Mouse (Mus musculus) hindbrain, embryonic 11.5 days (tissue): ENCODE results near the gene 0610030E20Rik. TPM values are rescaled to one million over a fixed set of nuclear protein-coding genes. Genes with fewer than 3 reads are reported as not detected.

Source experiments
- ATAC-seq: fragments of 200-750 bp; cut with Nextera tagmentation; 2 replicates; pipeline ENCODE4 v1.8.0; 2017; ENCODE audit warnings: mild to moderate bottlenecking, moderate TSS enrichment, moderate library complexity; ENCODE audit not compliant: low FRiP score
- DNase-seq: peaks from one replicate; pipeline ENCODE4 v3.0.0-alpha.2; 2015; ENCODE audit warnings: low spot score
- H3K27ac ChIP-seq: fragments of 300-500 bp; sonication (generic); 2 replicates; pipeline ENCODE4 v1.5.1; 2014; ENCODE audit warnings: mild to moderate bottlenecking, low read depth, low read length
- H3K27me3 ChIP-seq: fragments of 300-500 bp; sonication (generic); 2 replicates; pipeline ENCODE4 v1.6.1; 2014; ENCODE audit warnings: mild to moderate bottlenecking, low read length, moderate library complexity, mixed read lengths; ENCODE audit not compliant: control insufficient read depth, insufficient read depth
- H3K36me3 ChIP-seq: fragments of 300-500 bp; sonication (generic); 2 replicates; pipeline ENCODE4 v1.6.1; 2014; ENCODE audit warnings: mild to moderate bottlenecking, low read length, moderate library complexity, mixed read lengths; ENCODE audit not compliant: control insufficient read depth, insufficient read depth
- H3K4me1 ChIP-seq: fragments of 300-500 bp; sonication (generic); replicated peaks from 2 replicates; pipeline ENCODE4 v1.6.1; 2014; ENCODE audit warnings: low read length, mixed read lengths; ENCODE audit not compliant: control insufficient read depth, insufficient read depth
- H3K4me2 ChIP-seq: fragments of 300-500 bp; sonication (generic); replicated peaks from 2 replicates; pipeline ENCODE4 v1.6.1; 2014; ENCODE audit warnings: mild to moderate bottlenecking, low read depth, low read length
- H3K4me3 ChIP-seq: fragments of 300-500 bp; sonication (generic); 2 replicates; pipeline ENCODE4 v1.5.1; 2014; ENCODE audit warnings: low read depth, low read length
- H3K9ac ChIP-seq: fragments of 300-500 bp; sonication (generic); 2 replicates; pipeline ENCODE4 v1.6.1; 2014; ENCODE audit warnings: low read depth, low read length
- H3K9me3 ChIP-seq: fragments of 300-500 bp; sonication (generic); 2 replicates; pipeline ENCODE4 v1.6.1; 2016; ENCODE audit warnings: low read length; ENCODE audit not compliant: control insufficient read depth
- WGBS: fragments of 180-500 bp; shearing (Covaris S2); extraction: QIAGEN DNeasy Blood & Tissue Kit; methylation state at CpG from one replicate; pipeline ENCODE4 v1.1.7; 2014; 5-methylcytosine and 5-hydroxymethylcytosine counted together
- polyA plus RNA-seq: library from polyadenylated mRNA; unstranded; fragments of >200 nt; fragmentation: Nextera tagmentation; extraction: Ambion mirVana; gene quantifications from 2 replicates; pipeline ENCODE4 v1.2.1, GENCODE M21; 2014

The 0610030E20Rik gene
- polyA plus RNA-seq, 1 experiment from 2014 or later = 28.4 TPM

GRCm38 (mm10) chr6:72355066-72355911 lies 8.2 kb downstream of the 0610030E20Rik start, which contains the start of gene Tmem150a:
Gene Tmem150a, plus strand, starts transcription at chr6:72355447.
- no peaks in the 10 kb centered on the region for H3K27me3 ChIP-seq
- WGBS = under 1% methylated on average over 56 of the region's 71 CpGs
- DNase-seq (peak; percentile 82), ATAC-seq (peak; percentile 89)
- H3K9me3 ChIP-seq = no peaks in the 10 kb centered on the region
- H3K27ac ChIP-seq = no peak within 1 kb of the TSS
- H3K4me2 ChIP-seq = peak within 1 kb of the TSS; percentile 94
- H3K4me3 ChIP-seq = peak within 1 kb of the TSS; percentile 47
- H3K4me1 ChIP-seq = peaks cover 4% of the 10 kb centered on the region; the same call in 1 of the 2 replicates
- no peaks in the 10 kb centered on the region for H3K36me3 ChIP-seq
- H3K9ac ChIP-seq = peak within 1 kb of the TSS; percentile 56

DNA sequence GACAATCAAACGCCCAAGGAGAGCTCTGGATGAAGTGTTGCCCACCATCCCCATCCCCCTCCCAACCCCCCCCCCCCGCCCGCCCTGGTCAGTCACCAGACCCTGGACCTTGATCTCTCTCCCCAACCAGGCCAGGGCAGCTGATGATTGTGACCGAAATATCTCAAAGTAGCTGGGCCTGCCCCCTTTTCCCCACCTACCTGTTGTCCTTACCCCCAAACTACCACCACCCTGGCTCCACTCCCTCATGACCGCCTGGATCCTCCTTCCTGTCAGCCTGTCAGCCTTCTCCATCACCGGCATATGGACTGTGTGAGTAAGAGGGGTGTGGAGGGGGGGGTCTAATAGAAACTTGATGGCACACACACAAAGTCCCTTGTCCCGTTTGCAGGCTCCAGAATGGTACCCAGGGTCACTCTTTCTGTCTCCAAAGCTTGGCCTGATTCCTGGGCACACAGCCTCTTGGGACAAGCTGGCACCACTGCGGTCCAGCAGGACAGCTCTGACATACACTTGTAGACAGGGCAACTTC lies 8.9 kb downstream of the 0610030E20Rik start:
- no peak overlapping the region for H3K27ac ChIP-seq
- no peaks in the 10 kb centered on the region for H3K9me3 ChIP-seq
- no peaks in the 10 kb centered on the region for H3K27me3 ChIP-seq
- H3K36me3 ChIP-seq = no peaks in the 10 kb centered on the region
- peaks cover 4% of the 10 kb centered on the region; the same call in 1 of the 2 replicates for H3K4me1 ChIP-seq
- ATAC-seq (peak; percentile 38), DNase-seq (no peak)
- peak overlapping the region; percentile 94 for H3K4me2 ChIP-seq
- peak overlapping the region; percentile 56; the same call in 1 of the 2 replicates for H3K9ac ChIP-seq
- 52% methylated on average over 5 of the region's 8 CpGs for WGBS
- H3K4me3 ChIP-seq = peak overlapping the region; percentile 47

GRCm38 (mm10) chr6:72357164-72358079 lies 10.3 kb downstream of the 0610030E20Rik start:
- ATAC-seq = no peak
- 84% methylated on average over 5 of the region's 5 CpGs for WGBS
- Histone ChIP-seq H3K4me2 (no peak overlapping the region), H3K4me3 (no peak overlapping the region), H3K9me3 (no peaks in the 10 kb centered on the region), H3K9ac (no peak overlapping the region), H3K27ac (no peak overlapping the region), H3K36me3 (no peaks in the 10 kb centered on the region), H3K4me1 (peaks cover 6% of the 10 kb centered on the region; the same call in 1 of the 2 replicates), H3K27me3 (no peaks in the 10 kb centered on the region)
- no peak for DNase-seq

- Histone ChIP-seq H3K4me1 (peaks cover 6% of the 10 kb centered on the region; the same call in 1 of the 2 replicates), H3K4me3 (no peak overlapping the region), H3K27ac (no peak overlapping the region), H3K9me3 (no peaks in the 10 kb centered on the region), H3K4me2 (no peak overlapping the region), H3K27me3 (no peaks in the 10 kb centered on the region), H3K9ac (no peak overlapping the region), H3K36me3 (no peaks in the 10 kb centered on the region)
- 86% methylated on average over 10 of the region's 10 CpGs for WGBS
- no peak for ATAC-seq
- DNase-seq = no peak
Measured at GRCm38 (mm10) chr6:72358086-72358764, 11.1 kb downstream of the 0610030E20Rik start.

GRCm38 (mm10) chr6:72359343-72359742 lies 12.2 kb downstream of the 0610030E20Rik start:
- Histone ChIP-seq H3K9ac (no peak overlapping the region), H3K4me3 (no peak overlapping the region), H3K4me2 (no peak overlapping the region), H3K4me1 (peaks cover 6% of the 10 kb centered on the region; the same call in 1 of the 2 replicates), H3K9me3 (no peaks in the 10 kb centered on the region), H3K27ac (no peak overlapping the region), H3K27me3 (no peaks in the 10 kb centered on the region), H3K36me3 (no peaks in the 10 kb centered on the region)
- ATAC-seq = no peak
- WGBS = 78% methylated on average over 2 of the region's 2 CpGs
- no peak for DNase-seq

GRCm38 (mm10) chr6:72359891-72360598 lies 12.9 kb downstream of the 0610030E20Rik start:
- H3K9me3 ChIP-seq = no peaks in the 10 kb centered on the region
- H3K36me3 ChIP-seq = no peaks in the 10 kb centered on the region
- DNase-seq (no peak), ATAC-seq (no peak)
- H3K27ac ChIP-seq = no peak overlapping the region
- no peak overlapping the region for H3K9ac ChIP-seq
- H3K4me3 ChIP-seq = no peak overlapping the region
- WGBS = 85% methylated on average over 11 of the region's 11 CpGs
- H3K4me2 ChIP-seq = no peak overlapping the region
- peaks cover 4% of the 10 kb centered on the region; the same call in 1 of the 2 replicates for H3K4me1 ChIP-seq
- H3K27me3 ChIP-seq = no peaks in the 10 kb centered on the region

- 66% methylated on average over 7 of the region's 7 CpGs for WGBS
- 0 out of 2 replicates have a peak, but pooled peaks cover 2% of the 10 kb centered on the region for H3K4me1 ChIP-seq
- no peaks in the 10 kb centered on the region for H3K9me3 ChIP-seq
- DNase-seq (no peak), ATAC-seq (no peak)
- no peak overlapping the region for H3K4me2 ChIP-seq
- H3K27ac ChIP-seq = no peak overlapping the region
- H3K9ac ChIP-seq = no peak overlapping the region
- H3K36me3 ChIP-seq = no peaks in the 10 kb centered on the region
- no peaks in the 10 kb centered on the region for H3K27me3 ChIP-seq
- H3K4me3 ChIP-seq = no peak overlapping the region
Measured at GRCm38 (mm10) chr6:72360599-72360935, 13.4 kb downstream of the 0610030E20Rik start.
